Mouse (Mus musculus) limb, embryonic 11.5 days (tissue): ENCODE data around the gene Dnm1. TPM values are rescaled to one million over a fixed set of nuclear protein-coding genes. Genes with fewer than 3 reads are reported as not detected.

ENCODE experiments used
- ATAC-seq: fragments of 200-750 bp; cut with Nextera tagmentation; 2 replicates; pipeline ENCODE4 v1.8.0; 2017; ENCODE audit warnings: low read depth; ENCODE audit not compliant: insufficient number of reproducible peaks, low FRiP score, low TSS enrichment
- DNase-seq: peaks from one replicate; pipeline ENCODE4 v3.0.0-alpha.2; 2015; ENCODE audit warnings: low spot score
- H3K27ac ChIP-seq: fragments of 300-500 bp; sonication (generic); replicated peaks from 2 replicates; pipeline ENCODE4 v1.5.1; 2014; ENCODE audit warnings: low read depth, mild to moderate bottlenecking, low read length
- H3K27me3 ChIP-seq: fragments of 300-500 bp; sonication (generic); 2 replicates; pipeline ENCODE4 v1.6.1; 2014; ENCODE audit warnings: mild to moderate bottlenecking, low read length, mixed read lengths; ENCODE audit not compliant: control insufficient read depth, insufficient read depth
- H3K36me3 ChIP-seq: fragments of 300-500 bp; sonication (generic); 2 replicates; pipeline ENCODE4 v1.6.1; 2014; ENCODE audit warnings: mild to moderate bottlenecking, low read length, moderate library complexity, mixed read lengths; ENCODE audit not compliant: control insufficient read depth, insufficient read depth
- H3K4me1 ChIP-seq: fragments of 300-500 bp; sonication (generic); 2 replicates; pipeline ENCODE4 v1.6.1; 2014; ENCODE audit warnings: low read length, mixed read lengths; ENCODE audit not compliant: control insufficient read depth, insufficient read depth
- H3K4me2 ChIP-seq: fragments of 300-500 bp; sonication (generic); 2 replicates; pipeline ENCODE4 v1.6.1; 2014; ENCODE audit warnings: low read depth, mild to moderate bottlenecking, moderate library complexity; ENCODE audit not compliant: severe bottlenecking
- H3K4me3 ChIP-seq: fragments of 300-500 bp; sonication (generic); 2 replicates; pipeline ENCODE4 v1.5.1; 2014; ENCODE audit warnings: low read depth, low read length
- H3K9ac ChIP-seq: fragments of 300-500 bp; sonication (generic); 2 replicates; pipeline ENCODE4 v1.6.1; 2014; ENCODE audit warnings: mild to moderate bottlenecking, low read length
- H3K9me3 ChIP-seq: fragments of 300-500 bp; sonication (generic); 2 replicates; pipeline ENCODE4 v1.6.1; 2016; ENCODE audit warnings: low read length; ENCODE audit not compliant: control insufficient read depth
- WGBS: fragments of 180-500 bp; shearing (Covaris S2); extraction: QIAGEN DNeasy Blood & Tissue Kit; methylation state at CpG from one replicate; pipeline ENCODE4 v1.1.7; 2014; 5-methylcytosine and 5-hydroxymethylcytosine counted together
- polyA plus RNA-seq: library from polyadenylated mRNA; unstranded; fragments of >200 nt; fragmentation: Nextera tagmentation; extraction: Ambion mirVana; gene quantifications from 2 replicates; pipeline ENCODE4 v1.2.1, GENCODE M21; 2014

Gene Dnm1
- polyA plus RNA-seq, 1 experiment from 2014 or later: 36.1 TPM

GRCm38 (mm10) chr2:32340836-32341633 lies 12.1 kb downstream of the Dnm1 start:
- DNase-seq: no peak
- Histone ChIP-seq H3K9me3 (no peaks in the 10 kb centered on the region), H3K4me3 (no peak overlapping the region), H3K4me1 (no peaks in the 10 kb centered on the region), H3K9ac (no peak overlapping the region), H3K4me2 (no peak overlapping the region), H3K27me3 (no peaks in the 10 kb centered on the region), H3K27ac (no peak overlapping the region), H3K36me3 (peaks cover 8% of the 10 kb centered on the region)
- no peak for ATAC-seq
- 88% methylated on average over 13 of the region's 13 CpGs for WGBS

GRCm38 (mm10) chr2:32339912-32340642 lies 13.1 kb downstream of the Dnm1 start:
- Histone ChIP-seq H3K27me3 (no peaks in the 10 kb centered on the region), H3K36me3 (peaks cover 11% of the 10 kb centered on the region), H3K4me1 (no peaks in the 10 kb centered on the region), H3K4me2 (no peak overlapping the region), H3K9me3 (no peaks in the 10 kb centered on the region), H3K4me3 (no peak overlapping the region), H3K9ac (no peak overlapping the region), H3K27ac (no peak overlapping the region)
- no peak for DNase-seq
- 41% methylated on average over 26 of the region's 26 CpGs for WGBS
- ATAC-seq: no peak

DNA sequence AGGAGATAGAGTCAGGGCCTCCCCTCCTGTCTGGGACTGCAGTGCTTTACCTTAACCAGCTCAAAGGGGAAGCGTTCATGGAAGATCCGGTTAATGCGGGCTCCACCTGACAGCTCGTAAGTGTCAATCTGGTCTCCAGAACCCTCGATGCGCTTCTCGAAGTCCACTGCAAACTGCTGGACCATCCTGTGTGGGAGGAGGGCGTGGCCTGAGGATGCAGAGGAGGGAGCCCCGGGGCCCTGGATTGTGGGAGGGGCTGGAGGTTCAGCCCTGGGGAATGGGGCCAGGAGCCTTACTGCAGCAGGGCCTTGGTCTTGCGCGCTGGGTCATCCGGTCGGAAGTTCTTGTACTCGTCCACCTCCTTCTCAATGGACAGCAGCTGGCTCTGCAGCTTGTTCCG lies 17.2 kb downstream of the Dnm1 start:
- 47% methylated on average over 15 of the region's 15 CpGs for WGBS
- Histone ChIP-seq H3K9ac (no peak overlapping the region), H3K4me3 (no peak overlapping the region), H3K36me3 (peaks cover 9% of the 10 kb centered on the region), H3K4me2 (no peak overlapping the region), H3K27ac (no peak overlapping the region), H3K9me3 (no peaks in the 10 kb centered on the region), H3K27me3 (no peaks in the 10 kb centered on the region), H3K4me1 (no peaks in the 10 kb centered on the region)
- ATAC-seq (no peak), DNase-seq (no peak)

GRCm38 (mm10) chr2:32332159-32332558 lies 21.0 kb downstream of the Dnm1 start:
- H3K27ac ChIP-seq: no peak overlapping the region
- H3K4me1 ChIP-seq: peaks cover 13% of the 10 kb centered on the region
- H3K9me3 ChIP-seq: no peaks in the 10 kb centered on the region
- H3K4me3 ChIP-seq: no peak overlapping the region
- 88% methylated on average over 5 of the region's 5 CpGs for WGBS
- ATAC-seq (no peak), DNase-seq (no peak)
- no peaks in the 10 kb centered on the region for H3K27me3 ChIP-seq
- no peak overlapping the region for H3K9ac ChIP-seq
- peaks cover 6% of the 10 kb centered on the region for H3K36me3 ChIP-seq
- no peak overlapping the region for H3K4me2 ChIP-seq

DNA sequence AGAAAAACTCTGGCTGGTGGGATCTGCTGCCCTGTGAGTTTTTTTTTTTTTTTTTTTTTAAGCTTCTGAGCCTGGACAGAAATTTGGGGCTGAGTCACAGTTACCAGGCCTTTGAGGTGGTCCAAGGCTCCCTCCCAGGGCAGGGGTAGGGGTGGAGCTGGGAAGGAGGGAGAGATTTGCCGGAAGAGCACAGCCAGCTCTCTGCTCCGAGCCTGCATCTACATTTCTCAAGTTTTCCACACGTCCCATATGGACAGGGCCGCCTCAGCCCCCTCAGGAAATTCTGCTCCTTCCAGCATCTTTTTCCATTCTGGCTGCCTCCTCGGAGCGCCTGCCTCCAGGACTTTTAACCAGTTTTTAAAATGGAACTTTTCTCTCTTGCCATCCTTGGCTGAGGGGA lies 23.6 kb downstream of the Dnm1 start:
- Histone ChIP-seq H3K36me3 (no peaks in the 10 kb centered on the region; the same call in 1 of the 2 replicates), H3K27ac (peak overlapping the region; percentile 85), H3K9ac (peak overlapping the region; percentile 34; the same call in 1 of the 2 replicates), H3K9me3 (no peaks in the 10 kb centered on the region), H3K4me3 (no peak overlapping the region), H3K4me2 (no peak overlapping the region), H3K4me1 (peaks cover 13% of the 10 kb centered on the region), H3K27me3 (no peaks in the 10 kb centered on the region)
- no peak for ATAC-seq
- 24% methylated on average over 6 of the region's 6 CpGs for WGBS
- DNase-seq: peak; percentile 50

DNA sequence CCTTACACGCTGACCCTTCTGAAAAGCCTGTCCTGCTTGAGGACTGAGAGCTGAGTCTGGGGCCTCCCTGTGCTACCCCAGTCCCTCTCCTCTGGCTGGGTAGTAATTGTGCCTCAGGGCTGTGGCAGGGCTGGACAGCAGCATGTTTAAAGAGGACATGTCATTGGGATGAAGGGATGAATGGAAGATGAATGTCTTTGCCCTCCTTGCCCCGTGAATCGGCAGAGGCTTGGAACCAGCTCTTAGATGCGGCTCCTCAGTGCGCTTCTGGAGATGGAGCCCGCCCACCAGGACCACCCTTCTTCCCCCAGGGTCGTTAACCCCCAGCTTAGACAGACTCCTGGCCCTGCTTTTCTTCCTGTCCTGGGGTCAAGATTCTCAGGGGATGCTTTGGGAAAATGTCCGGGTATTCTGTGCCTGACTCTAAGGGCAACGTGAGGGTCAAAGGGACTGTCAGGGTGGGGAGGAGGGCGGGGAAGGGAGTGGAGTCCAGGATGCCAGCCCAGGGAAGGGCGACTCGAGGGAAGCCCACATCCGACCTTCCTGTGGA lies 24.2 kb downstream of the Dnm1 start:
- Histone ChIP-seq H3K36me3 (no peaks in the 10 kb centered on the region), H3K9ac (peak overlapping the region; percentile 31; the same call in 1 of the 2 replicates), H3K4me2 (no peak overlapping the region), H3K4me3 (no peak overlapping the region), H3K27me3 (no peaks in the 10 kb centered on the region), H3K27ac (peak overlapping the region; percentile 85), H3K9me3 (no peaks in the 10 kb centered on the region), H3K4me1 (peaks cover 13% of the 10 kb centered on the region)
- DNase-seq (no peak), ATAC-seq (no peak)
- WGBS: 16% methylated on average over 13 of the region's 13 CpGs

DNA sequence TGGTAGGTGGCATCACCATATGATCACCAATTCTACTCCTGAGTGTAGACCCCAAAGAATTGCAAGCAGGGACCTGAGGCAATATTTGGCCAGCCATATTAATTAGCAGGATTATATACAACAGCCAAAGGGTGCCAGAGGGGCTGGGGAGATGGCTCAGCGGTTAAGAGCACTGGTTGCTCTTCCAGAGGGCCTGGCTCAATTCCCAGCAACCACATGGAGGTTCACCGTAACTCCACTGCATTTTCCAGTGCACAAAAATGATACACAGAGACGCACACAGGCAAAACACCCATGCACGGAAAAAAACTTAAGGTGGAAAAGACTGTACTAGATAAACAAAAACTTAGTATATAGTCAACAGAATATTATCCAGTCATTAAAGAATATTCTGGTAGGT lies 25.9 kb downstream of the Dnm1 start:
- H3K27ac ChIP-seq: no peak overlapping the region
- WGBS: 93% methylated on average over 4 of the region's 4 CpGs
- no peak overlapping the region for H3K9ac ChIP-seq
- H3K27me3 ChIP-seq: no peaks in the 10 kb centered on the region
- no peak for ATAC-seq
- no peak for DNase-seq
- H3K9me3 ChIP-seq: no peaks in the 10 kb centered on the region
- no peak overlapping the region for H3K4me3 ChIP-seq
- H3K36me3 ChIP-seq: no peaks in the 10 kb centered on the region
- H3K4me2 ChIP-seq: no peak overlapping the region
- H3K4me1 ChIP-seq: peaks cover 13% of the 10 kb centered on the region

GRCm38 (mm10) chr2:32325342-32325741 lies 27.8 kb downstream of the Dnm1 start:
- H3K4me2 ChIP-seq: no peak overlapping the region
- no peak for ATAC-seq
- peaks cover 20% of the 10 kb centered on the region for H3K4me1 ChIP-seq
- H3K9me3 ChIP-seq: no peaks in the 10 kb centered on the region
- 67% methylated on average over 7 of the region's 7 CpGs for WGBS
- no peak overlapping the region for H3K9ac ChIP-seq
- no peak overlapping the region for H3K27ac ChIP-seq
- no peaks in the 10 kb centered on the region for H3K27me3 ChIP-seq
- H3K4me3 ChIP-seq: no peak overlapping the region
- H3K36me3 ChIP-seq: no peaks in the 10 kb centered on the region
- no peak for DNase-seq
